14 mouse cellular contexts compared by ENCODE assay signal in genomic region chr1:134200998-134201686, GRCm38 (mm10). TPM values are rescaled to one million over a fixed set of nuclear protein-coding genes. Genes with fewer than 3 reads are reported as not detected.
A peak's percentile ranks its signal among the peaks of the same experiment; 100 is the strongest.
DNase-seq lines count a peak whose midpoint lies in the region; ATAC-seq and TF ChIP-seq lines count a peak whose summit lies in the region.
"Had no signal": no experiment of that assay in that cellular context is flagged by ENCODE, and none has a peak within 500 bp of the region (broad histone marks: within the 10 kb centered on the region; RNA-seq: fewer than 3 reads in every experiment).

No protein-coding gene starts in this region.

- H3K36me3 ChIP-seq in heart, embryonic 10.5 days: 0 out of 2 replicates have a peak, but pooled peaks cover 2% of the 10 kb centered on the region
- H3K36me3 ChIP-seq in lung, postnatal 0 days (ENCODE audit: insufficient read depth, low read length): no peaks in the 10 kb centered on the region
- H3K36me3 ChIP-seq in myocyte (ENCODE audit: control insufficient read depth, insufficient read depth): peaks cover 9% of the 10 kb centered on the region
- H3K36me3 ChIP-seq: liver, embryonic 12.5 days had no signal

- peak overlapping the region; percentile 56 for H3K27ac ChIP-seq in heart, embryonic 10.5 days
- H3K27ac ChIP-seq in lung, postnatal 0 days (ENCODE audit: low read length): peak overlapping the region; percentile 65
- H3K27ac ChIP-seq: liver, embryonic 12.5 days; stomach, postnatal 0 days had no signal

- peak; percentile 10 for TF ChIP-seq POLR2A in myocyte (IDR thresholded peaks at IDR 0.05; ENCODE audit: insufficient read length, low read depth)

- H3K4me1 ChIP-seq in heart, embryonic 10.5 days: peaks cover 50% of the 10 kb centered on the region
- 0 out of 2 replicates have a peak, but pooled peaks cover 15% of the 10 kb centered on the region for H3K4me1 ChIP-seq in lung, postnatal 0 days (ENCODE audit: insufficient read depth, low read depth, low read length)

- peaks cover 13% of the 10 kb centered on the region; the same call in 1 of the 2 replicates for H3K27me3 ChIP-seq in heart, embryonic 10.5 days (ENCODE audit: insufficient read depth, poor library complexity, severe bottlenecking)
- H3K27me3 ChIP-seq in lung, postnatal 0 days (replicated peaks; ENCODE audit: insufficient read depth, low read length): no peaks in the 10 kb centered on the region
- H3K27me3 ChIP-seq in myocyte (ENCODE audit: control insufficient read depth, insufficient read depth, insufficient read length): no peaks in the 10 kb centered on the region
- H3K27me3 ChIP-seq: Patski had no signal

- no peaks in the 10 kb centered on the region for H3K9me3 ChIP-seq in heart, embryonic 10.5 days
- H3K9me3 ChIP-seq in lung, postnatal 0 days (ENCODE audit: low read length): no peaks in the 10 kb centered on the region
- H3K9me3 ChIP-seq: liver, embryonic 12.5 days had no signal

- no peak overlapping the region for H3K4me2 ChIP-seq in lung, postnatal 0 days (replicated peaks; ENCODE audit: low read depth, low read length)
- peak overlapping the region; percentile 60 for H3K4me2 ChIP-seq in myocyte (ENCODE audit: low read depth)
- H3K4me2 ChIP-seq: liver, embryonic 12.5 days; lung, embryonic 14.5 days; midbrain, embryonic 11.5 days had no signal

- TF ChIP-seq CTCF in lung, postnatal 0 days (IDR thresholded peaks at IDR 0.05): no peak

- 84% methylated on average over 6 of the region's 6 CpGs for WGBS in heart, embryonic 10.5 days
- 73% methylated on average over 6 of the region's 6 CpGs for WGBS in lung, postnatal 0 days

- intact Hi-C loops in heart, postnatal 36 days (cut with DNase I): no loop called here

- peak; percentile 65 for ATAC-seq in lung, postnatal 0 days
- ATAC-seq in activated CD4-positive, CD25-positive, alpha-beta regulatory T cell, adult 4 months: peak; percentile 47
- ATAC-seq: liver, embryonic 12.5 days; Patski had no signal

- H3ac ChIP-seq in myocyte (ENCODE audit: control insufficient read depth, insufficient read length): no peak overlapping the region

- H3K79me2 ChIP-seq in myocyte (ENCODE audit: control insufficient read depth, insufficient read depth): no peaks in the 10 kb centered on the region

- DNase-seq in heart, embryonic 10.5 days (ENCODE audit: low spot score): no peak
- DNase-seq in heart, postnatal 36 days: no peak
- DNase-seq in lung, postnatal 0 days (ENCODE audit: low spot score): peak; percentile 70
- DNase-seq in lung, postnatal 4 days: no peak
- no peak for DNase-seq in urinary bladder, postnatal 4 days (ENCODE audit: low spot score in 2 of 2)

- H3K9ac ChIP-seq in lung, postnatal 0 days (replicated peaks; ENCODE audit: low read depth): no peak overlapping the region
- H3K9ac ChIP-seq: liver, embryonic 12.5 days; lung, embryonic 14.5 days had no signal

- 0 out of 2 replicates have a peak, but pooled peaks have one; percentile 20 for TF ChIP-seq EP300 in lung, postnatal 0 days (IDR thresholded peaks at IDR 0.05)

- no peak overlapping the region for H3K4me3 ChIP-seq in heart, embryonic 10.5 days
- no peak overlapping the region for H3K4me3 ChIP-seq in lung, postnatal 0 days (ENCODE audit: low read depth, low read length)
- no peak overlapping the region for H3K4me3 ChIP-seq in myocyte
- H3K4me3 ChIP-seq: liver, embryonic 12.5 days had no signal

TF ChIP-seq in myocyte, 11 proteins besides CTCF, POLR2A, EP300 and RAD21:
- no peak for TF ChIP-seq CEBPB (IDR thresholded peaks at IDR 0.05; ENCODE audit: insufficient read depth, poor library complexity, severe bottlenecking)
- peak; percentile 65 for TF ChIP-seq POLR2AphosphoS2 (IDR thresholded peaks at IDR 0.05; ENCODE audit: insufficient read length, low read depth)

RNA-seq across cellular contexts. Expression of gene Mybph, which starts 7.9 kb away (rescaled TPM):
- polyA plus RNA-seq in heart, embryonic 10.5 days (2016; fragmentation: Nextera tagmentation; extraction: Ambion mirVana): 0.33 and 0.43 TPM in 2 replicates
- total RNA-seq in heart, postnatal 36 days (2021): not detected
- polyA plus RNA-seq in lung, postnatal 0 days (2015; fragmentation: Nextera tagmentation; extraction: Ambion mirVana): 0.18 and 0.38 TPM in 2 replicates
- polyA plus RNA-seq in activated CD4-positive, CD25-positive, alpha-beta regulatory T cell, adult 4 months (2017; shearing (Covaris generic)): not detected
- polyA plus RNA-seq in myocyte (2012; fragmentation: generic; extraction: Trizol): 1,516 TPM
- total RNA-seq: ES-E14 had no signal
- polyA plus RNA-seq: forebrain, embryonic 11.5 days; lung, embryonic 14.5 days; Patski had no signal

RNA-seq across cellular contexts. Expression of gene Chil1, which starts 19.2 kb away (rescaled TPM):
- polyA plus RNA-seq in heart, embryonic 10.5 days (2016; fragmentation: Nextera tagmentation; extraction: Ambion mirVana): 0.87 and 1.1 TPM in 2 replicates
- total RNA-seq in heart, postnatal 36 days (2021): 1 to 10 TPM in 1 of 2 experiments, under 1 TPM in 1; 0.57 to 1.1 TPM
- 550 and 782 TPM in 2 replicates for polyA plus RNA-seq in lung, postnatal 0 days (2015; fragmentation: Nextera tagmentation; extraction: Ambion mirVana)
- polyA plus RNA-seq in activated CD4-positive, CD25-positive, alpha-beta regulatory T cell, adult 4 months (2017; shearing (Covaris generic)): not detected
- polyA plus RNA-seq in myocyte (2012; fragmentation: generic; extraction: Trizol): 32.9 TPM
- polyA plus RNA-seq: lung, embryonic 14.5 days had no signal

RNA-seq across cellular contexts. Expression of gene Adora1, which starts 34.1 kb away (rescaled TPM):
- polyA plus RNA-seq in heart, embryonic 10.5 days (2016; fragmentation: Nextera tagmentation; extraction: Ambion mirVana): 8.0 and 8.1 TPM in 2 replicates
- 10 to 100 TPM; 18.4 to 19.8 TPM for total RNA-seq in heart, postnatal 36 days (2021)
- polyA plus RNA-seq in lung, postnatal 0 days (2015; fragmentation: Nextera tagmentation; extraction: Ambion mirVana): 4.8 and 4.9 TPM in 2 replicates
- under 1 TPM in 1 of 2 experiments, not detected in 1; 0.15 TPM for polyA plus RNA-seq in activated CD4-positive, CD25-positive, alpha-beta regulatory T cell, adult 4 months (2017; shearing (Covaris generic))
- polyA plus RNA-seq in myocyte (2012; fragmentation: generic; extraction: Trizol): 4.5 TPM

Comparison
In these comparisons a context has a peak if more than half of its experiments do, and no peak if none do; other contexts are left out.
1. RNA of gene Mybph, which starts 7.9 kb away (polyA plus RNA-seq): 1,516 TPM in myocyte (single experiment); 0.33 to 0.43 TPM in heart, embryonic 10.5 days, 0.18 to 0.38 TPM in lung, postnatal 0 days and not detected in activated CD4-positive, CD25-positive, alpha-beta regulatory T cell, adult 4 months; every median in the first group is over 1,000 times any median in the second.
2. RNA of gene Chil1, which starts 19.2 kb away (polyA plus RNA-seq): 550 to 782 TPM in lung, postnatal 0 days and 32.9 TPM in myocyte (single experiment); 0.87 to 1.1 TPM in heart, embryonic 10.5 days and not detected in activated CD4-positive, CD25-positive, alpha-beta regulatory T cell, adult 4 months; every median in the first group is over 10 times any median in the second.